Mouse (Mus musculus) c-Kit-positive CD71-negative TER-119-negative erythroid progenitor cells, embryonic 14.5 days (primary cell): ENCODE measurements around the gene Ttc38.

Source experiments
- DNase-seq: peaks from one replicate; pipeline ENCODE4 v3.0.0-alpha.2; 2013; ENCODE audit warnings: low read depth

The Ttc38 gene

DNA sequence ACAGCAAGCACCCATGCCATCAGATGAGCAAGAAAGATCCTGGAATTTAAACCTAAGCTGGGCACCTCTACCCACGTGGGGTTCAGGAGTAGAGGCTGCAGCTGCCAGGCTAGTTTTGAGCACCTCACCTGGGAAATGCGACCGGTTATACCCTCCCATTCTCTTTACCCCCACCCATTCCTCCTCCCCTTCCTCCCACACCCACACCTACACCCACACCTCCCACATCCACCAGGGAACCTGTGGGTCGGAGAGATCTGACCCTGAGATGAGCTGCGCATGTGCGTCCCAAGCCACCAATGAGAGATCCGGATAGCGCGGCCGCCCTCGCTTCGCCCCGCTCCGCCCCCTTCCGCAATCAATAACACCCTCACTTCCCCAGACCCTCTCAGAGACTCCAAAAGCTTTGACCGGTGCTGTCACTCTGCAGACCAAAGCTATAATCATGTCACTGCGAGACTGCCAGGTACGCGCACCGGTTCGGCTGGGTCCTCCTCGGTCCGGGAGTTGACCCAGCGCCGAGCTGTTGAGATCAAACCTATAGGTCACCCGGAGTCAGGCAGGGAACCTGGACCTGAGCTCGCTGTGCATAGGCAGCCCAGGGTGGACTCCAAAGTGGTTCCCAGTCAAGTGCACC lies at the start of gene Ttc38:
Gene Ttc38 (plus strand): TSS at position 353 of the 637 bp plus-strand sequence.
- DNase-seq = peak; percentile 71

- DNase-seq = no peak
Observed at GRCm38 (mm10) chr15:85783146-85783545, 49.0 kb upstream of the Ttc38 start.

- DNase-seq = no peak
Observed at GRCm38 (mm10) chr15:85784341-85784740, 47.8 kb upstream of the Ttc38 start.

DNA sequence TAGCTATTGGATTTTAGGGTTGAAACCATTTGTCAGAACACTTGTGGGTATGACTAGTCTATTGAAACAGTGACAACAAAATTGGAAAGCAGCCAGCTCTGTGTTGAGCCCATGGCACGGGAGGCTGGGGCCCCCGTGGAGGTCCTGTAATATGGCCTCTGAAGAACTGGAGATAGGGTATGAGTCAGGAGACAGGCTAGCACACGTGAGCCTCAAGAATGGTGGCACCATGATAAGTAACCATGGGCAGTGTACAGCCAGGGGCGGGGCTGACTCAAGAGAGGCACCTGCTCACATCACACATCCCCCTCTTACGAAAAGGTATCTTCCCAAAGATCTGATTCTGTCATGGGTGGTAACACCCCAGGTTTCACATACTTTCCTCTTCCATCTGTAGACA lies 45.4 kb upstream of the Ttc38 start:
- no peak for DNase-seq

DNA sequence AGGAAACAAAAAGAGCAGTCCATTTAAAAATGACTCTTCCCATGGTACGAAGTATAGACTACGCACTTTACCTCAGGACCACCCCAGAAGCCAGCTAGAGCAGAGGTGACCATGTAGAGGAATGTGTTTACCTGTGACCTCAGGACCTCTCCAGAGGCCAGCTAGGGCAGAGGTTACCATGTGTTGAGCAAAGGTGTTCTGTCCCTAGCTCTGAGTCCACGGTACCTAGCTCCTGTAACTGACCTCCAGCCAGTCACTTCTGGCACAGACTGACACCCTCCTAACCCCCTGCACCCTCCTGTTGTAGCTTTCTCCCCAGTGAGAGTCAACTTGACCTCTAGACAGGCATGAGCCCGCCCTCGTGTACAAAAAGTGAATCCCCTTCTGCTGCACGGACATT lies 44.6 kb upstream of the Ttc38 start:
- DNase-seq = no peak

DNA sequence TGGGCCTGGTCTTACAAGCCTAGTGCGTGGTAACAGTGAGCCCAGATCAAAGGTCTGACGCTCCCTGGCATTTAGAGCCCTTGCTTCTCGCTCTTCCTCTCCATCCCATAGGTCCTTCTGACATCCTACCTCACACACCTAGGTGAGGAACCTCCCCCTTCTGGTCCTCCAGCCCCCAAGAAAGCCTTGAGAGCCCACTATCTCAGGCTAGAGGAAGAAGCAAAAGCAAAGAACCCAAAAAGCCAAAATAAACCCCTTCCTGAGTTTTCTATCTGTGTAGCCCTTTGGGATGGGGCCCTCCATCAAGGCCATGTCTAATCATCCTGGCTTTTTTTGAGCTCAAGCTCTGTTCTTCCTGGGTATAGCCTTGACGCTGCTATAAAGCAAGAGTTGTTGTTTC lies 44.1 kb upstream of the Ttc38 start:
- DNase-seq = no peak

DNA sequence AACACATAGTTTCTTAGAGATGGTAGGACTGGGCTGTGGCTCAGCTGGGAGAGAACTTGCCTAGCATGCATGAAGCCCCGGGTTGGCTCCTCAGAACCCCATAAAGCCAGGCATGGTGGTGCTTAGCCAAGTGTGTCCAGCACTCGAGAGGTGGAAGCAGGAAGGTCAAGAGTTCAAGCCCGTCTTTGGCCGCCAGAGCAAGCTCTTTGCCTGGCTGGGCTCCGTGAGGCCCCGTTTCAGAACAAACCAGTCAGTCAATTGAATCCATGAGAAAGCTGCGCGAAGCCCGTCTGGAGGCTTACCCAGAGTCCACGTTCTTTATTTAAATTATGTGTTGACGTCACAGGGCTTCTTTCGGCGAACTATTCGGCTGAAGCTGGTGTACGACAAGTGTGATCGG lies 43.5 kb upstream of the Ttc38 start:
- no peak for DNase-seq

DNA sequence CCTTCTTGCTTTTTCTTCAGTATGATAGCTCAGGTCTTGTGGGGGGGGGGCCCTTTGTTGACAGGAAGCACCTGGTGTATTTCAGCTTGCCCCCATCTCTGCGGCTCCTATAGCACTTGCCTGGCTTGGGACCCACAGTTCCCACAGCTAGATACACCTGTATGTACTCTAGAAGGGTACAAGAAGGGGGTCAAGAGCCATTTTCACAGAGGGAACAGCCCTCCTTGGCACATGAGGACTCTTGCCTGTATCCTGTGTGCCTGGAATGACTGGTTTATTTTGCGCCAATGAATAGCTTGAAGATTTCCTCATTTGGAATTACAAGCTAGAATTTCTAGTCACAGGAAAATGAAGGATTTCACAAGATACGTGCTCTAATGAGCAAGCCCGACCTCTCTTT lies 40.7 kb upstream of the Ttc38 start:
- DNase-seq = no peak

DNA sequence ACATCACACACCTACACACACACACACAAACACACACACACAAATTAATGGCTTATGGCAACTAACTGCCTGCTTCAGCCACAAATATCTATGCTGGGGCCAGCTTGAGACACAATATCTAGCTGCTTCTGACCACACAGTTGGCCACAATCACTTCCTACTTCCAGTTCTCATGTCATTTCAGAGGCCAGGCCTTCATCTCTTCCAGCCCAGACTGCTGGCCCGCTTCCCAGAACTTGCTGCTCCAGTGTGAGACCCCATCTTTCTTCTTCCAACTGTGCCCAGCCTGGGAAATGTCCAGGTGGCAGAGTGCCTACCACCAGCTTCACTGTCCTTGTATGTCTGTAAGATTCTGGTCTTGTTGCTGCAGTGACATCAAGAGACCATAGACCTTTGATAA lies 39.3 kb upstream of the Ttc38 start:
- DNase-seq = no peak

GRCm38 (mm10) chr15:85795516-85795915 lies 36.6 kb upstream of the Ttc38 start:
- no peak for DNase-seq

DNA sequence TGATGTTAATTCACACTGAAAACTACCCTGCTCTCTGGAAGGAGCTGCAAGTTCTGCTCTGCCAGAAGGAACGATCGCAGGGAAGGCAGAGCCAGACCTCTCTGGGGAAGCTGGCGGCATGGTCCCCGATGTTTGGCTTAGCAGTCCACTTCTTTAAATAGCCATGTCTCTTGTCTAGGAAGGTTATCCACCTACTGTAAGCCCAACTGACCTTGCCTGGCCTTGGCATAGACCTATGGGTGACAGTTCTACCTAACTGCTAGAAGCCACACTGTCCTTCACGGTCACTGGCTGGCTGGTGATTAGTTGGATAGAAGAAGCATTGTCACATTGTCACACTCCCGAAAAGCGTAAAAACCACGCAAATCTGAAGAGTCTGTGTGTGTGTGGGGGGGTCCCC lies 33.4 kb upstream of the Ttc38 start:
- DNase-seq = no peak

DNA sequence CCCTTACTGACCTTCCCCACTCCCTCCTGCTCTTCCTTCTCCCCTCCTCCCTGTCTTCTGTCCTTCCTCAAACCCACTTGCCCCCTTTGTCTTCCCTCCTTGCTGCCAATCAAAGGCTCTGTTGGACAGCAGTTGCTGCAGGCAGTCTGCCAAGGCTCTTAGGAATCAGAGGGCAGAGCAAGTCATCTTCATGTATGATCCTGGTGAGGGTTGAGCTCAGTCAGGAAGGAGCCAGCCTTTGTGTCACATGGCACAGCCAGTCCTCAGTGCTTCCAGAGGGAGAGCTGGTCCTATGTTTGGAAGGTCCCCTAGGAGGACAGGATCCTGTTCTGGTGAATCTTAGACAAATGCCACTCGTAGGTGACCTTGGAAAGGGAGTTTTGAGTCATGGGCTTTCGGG lies 29.2 kb upstream of the Ttc38 start:
- no peak for DNase-seq

DNA sequence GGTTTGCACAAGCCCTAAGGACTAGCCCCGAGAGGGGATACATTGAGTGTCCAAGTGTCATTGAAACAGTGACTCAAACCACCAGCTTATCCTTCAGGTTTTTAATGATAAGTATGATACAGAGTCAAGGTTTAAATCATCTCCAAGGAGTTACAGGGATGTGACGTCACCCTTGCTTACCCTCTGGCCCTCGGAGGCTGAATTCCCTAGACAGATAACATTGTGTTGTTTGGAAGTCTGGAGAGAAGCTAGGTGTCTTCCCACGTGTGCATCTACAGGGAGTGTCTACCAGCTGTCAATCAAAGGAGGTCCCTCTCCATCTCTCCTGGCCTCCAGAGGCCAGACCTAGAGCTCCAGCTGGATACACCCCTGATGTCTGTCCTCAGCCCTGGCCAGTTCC lies 25.2 kb upstream of the Ttc38 start:
- DNase-seq = no peak

DNA sequence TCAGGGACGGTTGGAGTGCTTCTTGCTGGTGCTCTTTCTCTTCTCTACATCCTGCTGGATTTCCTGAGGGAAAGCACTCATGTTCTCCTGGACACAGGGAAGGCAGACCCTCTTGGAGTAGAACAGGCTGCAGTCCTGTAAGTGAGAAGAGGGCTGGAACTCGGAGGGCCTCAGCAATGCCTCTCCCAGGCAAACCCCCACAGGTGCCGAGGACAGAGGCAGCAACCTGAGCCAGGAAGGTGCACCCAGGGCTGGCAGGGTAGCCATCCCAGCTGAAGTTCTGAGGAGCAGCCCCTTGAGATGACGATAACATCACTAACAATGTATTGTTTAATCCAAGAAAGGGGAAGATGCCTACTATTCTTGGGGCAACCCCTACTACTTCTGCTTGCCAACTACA lies 24.7 kb upstream of the Ttc38 start:
- no peak for DNase-seq

DNA sequence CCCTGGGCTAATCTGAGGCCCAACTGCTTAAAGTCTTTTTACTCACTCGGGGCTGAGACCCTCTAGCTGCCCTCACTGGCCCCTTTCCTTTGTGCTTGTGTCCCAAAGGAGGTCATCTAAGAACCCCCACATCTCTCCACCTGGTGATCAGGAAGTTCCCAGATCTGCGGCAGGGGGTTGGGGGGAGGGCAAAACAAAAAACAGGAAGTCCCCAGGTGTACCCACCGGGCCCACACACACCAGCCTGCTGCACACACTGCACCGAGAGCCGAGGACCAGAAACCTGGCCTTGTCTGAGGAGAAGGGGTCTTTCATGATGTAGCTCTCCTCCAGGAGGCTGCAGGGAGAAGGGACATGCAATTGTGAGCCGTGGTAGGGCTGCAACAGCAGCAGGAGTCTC lies 24.1 kb upstream of the Ttc38 start:
- DNase-seq = no peak

- DNase-seq = no peak
Observed at GRCm38 (mm10) chr15:85808434-85808833, 23.7 kb upstream of the Ttc38 start.

- DNase-seq = no peak
Observed at GRCm38 (mm10) chr15:85809091-85809490, 23.0 kb upstream of the Ttc38 start.

DNA sequence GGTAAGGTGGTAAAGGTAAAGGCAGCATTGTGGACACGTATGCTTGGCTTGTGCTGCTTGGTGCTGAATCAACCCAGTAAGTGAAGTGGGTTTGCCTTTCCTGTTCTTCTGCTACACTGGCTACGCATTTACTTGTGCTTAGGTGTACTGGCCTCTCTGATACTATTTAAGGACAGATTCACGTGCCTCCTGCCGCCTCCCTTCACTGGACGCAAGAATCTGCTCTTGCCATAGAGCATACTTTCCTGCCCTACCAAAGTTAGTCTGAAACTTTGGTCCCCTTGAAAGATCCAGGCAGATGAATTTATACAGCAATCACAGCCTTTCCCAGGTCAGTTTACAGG lies 21.7 kb upstream of the Ttc38 start:
- DNase-seq = no peak

DNA sequence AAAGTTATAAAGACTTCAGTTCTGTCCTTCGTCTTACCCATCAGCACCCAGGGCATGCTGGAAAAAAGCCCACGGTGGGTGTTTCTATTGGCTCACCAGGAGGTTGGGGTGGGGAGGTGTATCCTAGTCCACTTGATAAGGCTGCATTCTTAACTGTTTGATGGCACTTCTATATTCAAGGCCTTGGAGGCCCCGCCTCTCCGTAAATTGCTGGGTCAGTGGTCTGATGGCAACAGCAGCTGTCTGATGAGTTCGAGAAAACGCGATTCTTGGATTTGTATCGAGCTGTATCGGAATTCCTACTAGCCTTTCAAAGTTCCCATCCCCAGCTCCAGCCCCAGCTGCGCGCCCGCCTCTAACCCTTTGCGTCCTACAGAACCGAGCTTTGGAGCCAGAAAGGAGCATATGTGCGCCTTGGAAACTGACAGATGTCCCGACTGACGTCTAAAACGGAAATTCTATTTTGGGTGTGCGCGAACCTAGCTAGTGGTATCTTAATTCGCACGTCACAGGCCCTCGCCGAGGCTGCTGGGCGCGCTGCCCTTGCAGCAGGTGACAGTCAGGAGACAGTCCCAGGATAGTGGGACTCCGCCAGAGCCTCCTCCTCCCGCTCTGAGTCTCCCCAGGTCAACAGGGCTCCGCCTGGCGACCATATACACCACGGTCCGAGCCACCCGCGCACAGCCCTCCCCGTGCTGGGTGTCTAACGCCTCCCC lies 21.1 kb upstream of the Ttc38 start:
- no peak for DNase-seq

- peak; percentile 96 for DNase-seq
Observed at GRCm38 (mm10) chr15:85811535-85812277, 20.4 kb upstream of the Ttc38 start, which contains the start of gene Cdpf1. Gene Cdpf1, minus strand, starts transcription at chr15:85811697.

DNA sequence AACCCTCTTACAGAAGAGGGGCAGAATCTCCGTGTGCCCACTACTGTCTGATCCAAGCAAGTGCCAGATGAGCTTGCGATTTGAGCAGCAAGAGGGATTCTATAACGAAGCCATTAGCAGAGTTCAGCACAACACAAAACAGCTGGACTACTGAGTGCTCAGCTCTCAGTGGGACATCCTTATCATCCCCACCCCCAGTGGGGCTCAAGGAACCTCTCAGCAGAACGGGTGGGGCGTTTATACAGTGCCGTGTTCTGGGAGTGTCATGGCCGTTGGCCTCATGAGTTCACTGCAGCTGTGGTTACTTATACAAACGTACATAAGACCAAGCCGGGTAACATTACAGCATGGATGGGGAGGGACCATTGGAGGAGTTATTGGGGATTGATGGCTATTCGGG lies 18.7 kb upstream of the Ttc38 start:
- DNase-seq = no peak

DNA sequence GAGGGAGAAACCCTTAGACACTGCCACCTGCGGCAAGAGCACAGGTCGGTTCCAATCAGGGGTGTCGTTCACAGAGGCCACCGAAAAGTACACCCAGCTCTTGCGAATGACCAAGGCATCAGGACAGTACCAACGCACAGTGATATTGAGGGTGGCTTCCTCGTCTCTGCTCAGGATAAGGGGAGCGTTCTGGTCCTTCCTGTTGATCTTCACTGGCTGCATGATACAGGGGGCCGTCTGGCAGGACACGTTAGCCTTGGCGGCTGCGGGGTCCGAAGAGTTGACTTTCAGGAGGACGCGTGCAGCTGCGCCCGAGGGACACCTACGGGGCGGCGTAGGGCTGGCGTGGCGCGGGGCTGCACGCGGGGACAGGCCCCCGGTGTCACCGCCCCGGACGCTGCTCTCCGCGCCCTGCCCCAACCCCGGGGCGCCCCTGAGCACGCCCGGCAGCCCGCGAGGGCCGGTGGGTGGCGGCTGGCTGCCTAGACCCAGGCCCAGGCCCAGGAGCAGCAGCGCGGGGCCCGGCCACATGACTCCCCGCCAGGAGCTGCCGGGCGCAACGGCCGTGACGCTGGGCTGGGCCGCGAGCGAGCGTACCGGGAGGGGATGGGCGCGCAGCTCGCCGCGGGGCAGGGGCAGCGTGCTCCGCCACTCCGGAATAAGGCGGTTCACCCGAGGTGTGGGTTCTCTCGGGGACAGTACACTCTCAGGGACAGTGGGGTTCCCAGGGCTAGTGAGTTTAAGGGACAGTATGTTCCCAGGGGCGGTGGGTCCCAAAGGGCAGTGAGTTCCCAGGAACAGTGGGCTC lies 10.7 kb upstream of the Ttc38 start, which contains the start of gene Pkdrej:
Gene Pkdrej (minus strand): TSS at position 532 of the 808 bp plus-strand sequence.
- no peak for DNase-seq

DNA sequence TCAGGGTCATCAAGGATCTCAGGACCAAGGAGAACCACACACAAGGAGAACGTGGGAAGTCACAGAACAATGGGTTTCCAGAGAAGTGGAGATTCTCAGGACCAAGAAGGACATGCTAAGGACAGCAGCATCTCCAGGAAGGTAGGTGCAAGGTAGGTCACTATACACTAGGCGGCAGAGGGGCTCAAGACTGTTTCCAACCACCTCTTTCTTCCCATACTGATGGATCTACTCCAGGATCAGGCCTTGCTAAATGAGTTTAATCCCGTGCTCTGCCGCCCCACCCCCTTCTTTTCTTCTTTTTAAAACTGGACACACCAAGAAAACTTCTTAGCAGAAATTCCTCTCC lies 10.1 kb upstream of the Ttc38 start:
- DNase-seq = no peak
